Mouse (Mus musculus): ENCODE measurements at regions not wholly inside any gene's neighbourhood (a gene's known extent, or its start where the extent isn't known, plus 50 kb on each side); places are given as distances from the start of the nearest gene placed in this dataset.

- no peak for TF ChIP-seq CTCF (IDR thresholded peaks at IDR 0.05; ENCODE audit: low read depth)
- no peak for TF ChIP-seq EP300 (IDR thresholded peaks at IDR 0.05; ENCODE audit: low read depth)
These were observed 1136.6 kb upstream of the 2610301B20Rik start for GRCm38 (mm10) chr4:9737691-9738090.
